Mouse (Mus musculus): Measurements from ENCODE around the gene Lims1. TPM values are rescaled to one million over a fixed set of nuclear protein-coding genes. Genes with fewer than 3 reads are reported as not detected.

Lims1 gene
- polyA plus RNA-seq, 1 experiment, result 0.20 TPM

DNA sequence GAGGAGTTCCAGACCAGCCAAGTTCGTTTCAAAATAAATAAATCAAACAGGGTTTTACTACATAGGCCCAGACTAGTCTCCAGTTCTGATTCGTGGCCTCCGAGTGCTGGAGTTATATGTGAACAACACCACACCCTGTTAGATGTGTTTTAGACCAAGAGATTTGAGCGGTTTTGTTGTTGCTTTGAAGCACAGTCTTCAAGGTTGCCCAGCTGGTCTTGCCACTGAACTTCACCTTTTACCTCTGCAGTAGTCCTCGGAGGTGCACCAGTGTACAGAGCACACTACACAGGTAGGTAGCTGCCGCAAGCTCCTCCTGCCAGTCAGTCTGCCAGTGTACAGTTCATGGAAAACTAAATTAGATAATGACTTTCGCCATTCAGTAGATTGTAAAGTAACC, 36.7 kb downstream of the Lims1 start:
- no peaks in the 10 kb centered on the region for H3K27me3 ChIP-seq (ENCODE audit: control insufficient read depth)
- H3K36me3 ChIP-seq (ENCODE audit: control insufficient read depth), result peaks cover 34% of the 10 kb centered on the region
- TF ChIP-seq GATA1 (IDR thresholded peaks at IDR 0.05; ENCODE audit: low read length) (no peak), TAL1 (IDR thresholded peaks at IDR 0.05; ENCODE audit: low read length) (no peak)
- peaks cover 37% of the 10 kb centered on the region for H3K4me1 ChIP-seq (ENCODE audit: control insufficient read depth)
- no peak overlapping the region for H3K4me3 ChIP-seq (replicated peaks)
- H3K9me3 ChIP-seq (ENCODE audit: control insufficient read depth, low read length), result no peaks in the 10 kb centered on the region

DNA sequence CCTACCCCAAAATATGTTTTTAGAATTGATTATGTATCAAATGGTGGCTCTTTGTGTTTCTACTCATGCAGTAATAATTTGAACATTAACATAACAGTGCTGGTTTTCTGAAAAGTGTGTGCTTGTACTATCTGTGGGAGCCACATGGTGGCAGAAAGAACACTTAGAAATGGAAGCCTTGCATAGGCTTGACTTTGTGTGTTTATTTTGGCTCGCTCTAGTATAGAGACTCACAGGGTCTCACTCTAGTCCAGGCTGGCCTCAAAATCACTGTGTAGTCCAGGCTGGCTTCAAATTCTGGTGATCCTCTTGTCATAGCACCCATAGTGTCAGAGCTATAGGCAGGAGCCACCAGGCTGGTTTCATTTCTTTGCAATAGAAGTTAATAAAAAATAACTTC, 39.5 kb downstream of the Lims1 start:
- Histone ChIP-seq H3K27me3 (ENCODE audit: control insufficient read depth) (no peaks in the 10 kb centered on the region), H3K9me3 (ENCODE audit: control insufficient read depth, low read length) (no peaks in the 10 kb centered on the region; the same call in 1 of the 2 replicates), H3K4me3 (replicated peaks) (no peak overlapping the region), H3K4me1 (ENCODE audit: control insufficient read depth) (peaks cover 53% of the 10 kb centered on the region), H3K36me3 (ENCODE audit: control insufficient read depth) (peaks cover 46% of the 10 kb centered on the region)
- TF ChIP-seq GATA1 (IDR thresholded peaks at IDR 0.05; ENCODE audit: low read length) (no peak), TAL1 (IDR thresholded peaks at IDR 0.05; ENCODE audit: low read length) (no peak)

DNA sequence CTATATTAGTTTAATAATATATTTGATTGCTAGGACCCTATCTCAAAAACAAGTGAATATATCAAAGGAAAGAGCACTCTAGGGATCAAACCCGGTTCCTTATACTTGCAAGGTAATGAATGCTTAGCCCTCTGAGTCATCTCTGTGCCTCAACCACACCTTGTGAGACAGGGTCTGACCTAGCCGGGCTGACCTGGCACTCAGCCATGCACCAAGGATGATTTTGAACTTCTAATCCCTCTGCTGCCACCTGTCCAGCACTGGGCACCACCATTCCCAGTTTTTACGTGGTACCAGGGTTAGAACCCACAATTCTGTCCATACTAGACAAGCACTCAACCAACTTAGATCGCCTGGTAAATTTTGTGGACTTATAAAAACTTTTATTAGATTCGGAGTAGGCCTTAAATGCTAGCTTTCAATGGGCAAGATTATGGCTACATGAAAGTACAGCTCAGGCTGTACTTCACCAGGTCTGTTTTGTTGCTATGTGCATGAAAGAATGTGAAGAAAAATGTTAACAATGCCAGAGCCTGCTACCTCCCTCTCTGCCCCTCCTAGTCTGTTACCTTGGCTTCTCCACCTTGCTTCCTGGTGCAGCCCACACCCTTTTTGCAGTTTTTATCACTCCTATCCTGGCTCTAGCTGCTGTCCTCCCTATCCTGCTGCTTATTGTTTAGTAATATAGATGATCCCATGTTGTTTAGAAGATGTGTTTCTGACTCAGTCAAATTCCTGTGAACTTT, 41.7 kb downstream of the Lims1 start:
- TF ChIP-seq TAL1 (IDR thresholded peaks at IDR 0.05; ENCODE audit: low read length) (no peak), GATA1 (IDR thresholded peaks at IDR 0.05; ENCODE audit: low read length) (no peak)

DNA sequence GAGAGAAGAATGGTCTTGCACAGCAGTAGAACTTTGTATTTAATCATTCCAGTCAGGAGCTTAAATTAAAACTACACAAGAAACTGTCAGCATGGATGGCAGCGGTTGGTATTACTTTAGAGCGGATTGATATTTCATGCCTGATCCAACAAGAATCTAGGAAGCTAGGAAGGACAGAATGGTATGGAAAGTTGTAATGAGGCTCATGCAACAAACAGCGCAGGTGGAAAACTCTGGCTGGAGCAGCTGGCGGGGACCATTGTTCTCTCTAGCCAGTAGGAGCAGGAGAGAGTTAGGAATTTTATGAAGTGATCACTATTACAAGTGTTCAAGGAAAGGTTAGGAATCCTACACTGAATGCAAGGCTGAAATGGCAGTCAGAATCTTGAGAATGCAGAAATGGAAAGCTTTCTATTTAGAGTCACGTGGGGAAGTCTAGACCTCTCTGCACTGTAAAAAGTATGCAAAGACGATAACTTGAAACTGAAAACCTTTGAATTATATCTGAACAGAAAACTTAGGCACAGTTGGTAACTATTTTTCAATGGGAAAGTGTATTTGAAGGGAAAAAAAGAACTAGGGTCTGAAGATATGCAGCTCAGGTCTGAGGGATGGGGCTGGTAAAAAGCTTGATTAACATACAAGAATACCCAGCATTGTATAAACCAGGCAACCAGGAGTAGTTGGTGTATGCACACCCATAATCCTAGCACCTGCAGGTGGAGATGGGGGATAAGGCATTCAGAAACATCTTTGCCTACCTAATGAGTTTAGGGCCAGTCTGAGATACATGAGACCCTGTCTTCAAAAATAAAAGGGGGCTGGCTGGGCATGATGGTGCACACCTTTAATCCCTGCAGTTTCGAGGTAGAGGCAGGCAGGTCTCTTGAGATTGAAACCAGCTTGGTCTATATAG, 45.8 kb downstream of the Lims1 start:
- peaks cover 94% of the 10 kb centered on the region for H3K4me1 ChIP-seq (ENCODE audit: control insufficient read depth)
- H3K27me3 ChIP-seq (ENCODE audit: control insufficient read depth), result no peaks in the 10 kb centered on the region
- no peaks in the 10 kb centered on the region; the same call in 1 of the 2 replicates for H3K9me3 ChIP-seq (ENCODE audit: control insufficient read depth, low read length)
- H3K4me3 ChIP-seq (replicated peaks), result peak overlapping the region; percentile 45
- no peak for TF ChIP-seq TAL1 (IDR thresholded peaks at IDR 0.05; ENCODE audit: low read length)
- TF ChIP-seq GATA1 (IDR thresholded peaks at IDR 0.05; ENCODE audit: low read length), result no peak
- peaks cover 22% of the 10 kb centered on the region for H3K36me3 ChIP-seq (ENCODE audit: control insufficient read depth)

More for the DNA sequence above, 41.7 kb downstream of the Lims1 start:
- Histone ChIP-seq H3K9me3 (ENCODE audit: control insufficient read depth, low read length) (no peaks in the 10 kb centered on the region; the same call in 1 of the 2 replicates), H3K4me3 (replicated peaks) (no peak overlapping the region), H3K27me3 (ENCODE audit: control insufficient read depth) (no peaks in the 10 kb centered on the region), H3K36me3 (ENCODE audit: control insufficient read depth) (peaks cover 37% of the 10 kb centered on the region), H3K4me1 (ENCODE audit: control insufficient read depth) (peaks cover 69% of the 10 kb centered on the region)

DNA sequence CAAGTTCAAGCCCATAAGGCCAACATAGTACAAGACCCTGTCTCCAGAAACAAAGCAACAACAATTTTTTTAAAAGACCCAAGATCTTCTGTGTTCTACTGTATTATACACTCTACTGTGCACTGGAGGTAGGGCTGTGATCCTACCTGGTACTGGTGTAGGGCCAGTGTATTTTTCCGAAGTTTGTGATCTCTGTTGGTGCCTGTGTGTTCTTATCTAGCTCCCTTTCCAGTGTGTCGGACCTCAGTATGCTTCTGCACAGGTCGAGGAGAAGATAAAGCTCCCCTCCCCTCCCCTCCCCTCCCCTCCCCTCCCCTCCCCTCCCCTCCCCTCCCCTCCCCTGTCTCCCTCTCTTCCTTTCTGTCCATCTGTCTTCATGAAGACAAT, 46.4 kb downstream of the Lims1 start:
- TF ChIP-seq GATA1 (IDR thresholded peaks at IDR 0.05; ENCODE audit: low read length) (peak; percentile 67), TAL1 (IDR thresholded peaks at IDR 0.05; ENCODE audit: low read length) (no peak)
- Histone ChIP-seq H3K9me3 (ENCODE audit: control insufficient read depth, low read length) (no peaks in the 10 kb centered on the region; the same call in 1 of the 2 replicates), H3K4me1 (ENCODE audit: control insufficient read depth) (peaks cover 93% of the 10 kb centered on the region), H3K27me3 (ENCODE audit: control insufficient read depth) (no peaks in the 10 kb centered on the region), H3K36me3 (ENCODE audit: control insufficient read depth) (peaks cover 24% of the 10 kb centered on the region), H3K4me3 (replicated peaks) (peak overlapping the region; percentile 45)

DNA sequence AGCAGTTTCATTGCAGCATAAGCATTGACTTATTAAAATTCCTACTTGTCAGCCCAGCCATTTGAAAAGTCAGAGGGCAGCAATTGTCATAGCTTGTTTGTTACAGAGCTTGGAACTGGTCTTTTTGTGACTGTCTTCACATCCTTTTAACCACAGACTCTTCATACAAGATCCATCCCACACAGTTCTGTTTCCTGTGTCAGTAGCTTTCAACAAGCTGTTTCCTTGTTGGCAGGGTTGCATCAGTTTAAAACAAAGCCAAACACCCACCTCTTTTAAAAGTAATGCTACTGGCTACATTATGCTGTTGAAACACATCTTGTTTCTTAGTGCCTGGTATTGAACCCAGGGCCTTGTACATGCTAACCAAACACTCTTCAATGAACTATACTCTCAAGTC, 46.9 kb downstream of the Lims1 start:
- Histone ChIP-seq H3K36me3 (ENCODE audit: control insufficient read depth) (peaks cover 24% of the 10 kb centered on the region), H3K4me3 (replicated peaks) (peak overlapping the region; percentile 69), H3K9me3 (ENCODE audit: control insufficient read depth, low read length) (no peaks in the 10 kb centered on the region; the same call in 1 of the 2 replicates), H3K4me1 (ENCODE audit: control insufficient read depth) (peaks cover 91% of the 10 kb centered on the region), H3K27me3 (ENCODE audit: control insufficient read depth) (no peaks in the 10 kb centered on the region)
- TF ChIP-seq TAL1 (IDR thresholded peaks at IDR 0.05; ENCODE audit: low read length) (no peak), GATA1 (IDR thresholded peaks at IDR 0.05; ENCODE audit: low read length) (no peak)

DNA sequence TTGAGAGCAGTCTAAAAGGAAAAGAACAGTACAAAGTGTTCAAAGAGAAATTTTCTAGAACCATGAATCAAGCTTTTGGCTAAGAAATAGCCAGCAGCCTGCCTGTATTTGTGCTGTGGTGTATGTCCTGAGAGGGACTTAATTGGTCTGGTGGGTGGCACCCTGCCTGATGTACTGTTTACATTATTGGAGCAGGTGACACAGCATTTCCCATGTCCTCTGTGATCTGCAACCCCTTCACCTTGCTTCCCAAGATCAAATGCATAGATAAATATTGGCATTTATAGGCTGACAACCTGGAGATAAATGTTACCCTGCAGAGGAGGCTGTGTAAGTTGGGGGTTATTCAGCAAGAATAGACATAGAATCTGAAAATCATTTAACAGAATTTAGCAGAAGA, 47.3 kb downstream of the Lims1 start:
- no peaks in the 10 kb centered on the region for H3K27me3 ChIP-seq (ENCODE audit: control insufficient read depth)
- no peak for TF ChIP-seq TAL1 (IDR thresholded peaks at IDR 0.05; ENCODE audit: low read length)
- peak; percentile 64 for TF ChIP-seq GATA1 (IDR thresholded peaks at IDR 0.05; ENCODE audit: low read length)
- H3K4me1 ChIP-seq (ENCODE audit: control insufficient read depth), result peaks cover 88% of the 10 kb centered on the region
- no peaks in the 10 kb centered on the region; the same call in 1 of the 2 replicates for H3K9me3 ChIP-seq (ENCODE audit: control insufficient read depth, low read length)
- peaks cover 23% of the 10 kb centered on the region for H3K36me3 ChIP-seq (ENCODE audit: control insufficient read depth)
- peak overlapping the region; percentile 69 for H3K4me3 ChIP-seq (replicated peaks)

DNA sequence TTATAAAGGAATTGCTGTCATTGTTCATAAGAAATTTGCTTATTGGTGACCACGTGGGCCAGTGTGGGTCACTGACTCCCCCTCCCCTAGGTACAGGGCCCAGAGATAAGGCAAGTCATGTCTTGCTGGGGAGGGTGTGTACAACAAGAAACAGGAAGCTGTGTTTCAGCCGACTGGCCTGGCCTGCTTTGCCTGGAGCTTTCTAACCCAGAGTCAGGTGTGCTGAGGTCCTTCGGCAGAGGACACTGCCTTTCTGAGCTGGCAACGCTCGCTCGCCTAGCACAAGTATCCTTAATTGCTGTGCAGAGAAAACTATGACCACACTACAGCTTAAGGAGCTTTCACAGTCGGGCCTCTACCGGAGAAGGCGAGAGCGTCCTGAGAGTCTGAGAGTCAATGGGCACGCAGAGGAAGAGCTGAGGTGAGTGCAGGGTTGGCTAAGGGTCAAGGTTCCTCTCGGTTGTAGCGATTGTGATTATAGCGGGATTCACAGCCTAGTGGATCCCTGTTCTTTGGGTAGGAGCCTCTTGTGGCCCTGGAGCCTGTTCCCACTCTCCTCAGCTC, 48.1 kb downstream of the Lims1 start:
- Histone ChIP-seq H3K9me3 (ENCODE audit: control insufficient read depth, low read length) (no peaks in the 10 kb centered on the region; the same call in 1 of the 2 replicates), H3K4me1 (ENCODE audit: control insufficient read depth) (peaks cover 85% of the 10 kb centered on the region), H3K4me3 (replicated peaks) (peak overlapping the region; percentile 69), H3K36me3 (ENCODE audit: control insufficient read depth) (peaks cover 25% of the 10 kb centered on the region), H3K27me3 (ENCODE audit: control insufficient read depth) (no peaks in the 10 kb centered on the region)
- no peak for TF ChIP-seq TAL1 (IDR thresholded peaks at IDR 0.05; ENCODE audit: low read length)
- TF ChIP-seq GATA1 (IDR thresholded peaks at IDR 0.05; ENCODE audit: low read length), result peak; percentile 72
